Mouse (Mus musculus) embryonic fibroblast, embryonic 13.5 days (primary cell): ENCODE data around the gene Zfp865. TPM values are rescaled to one million over a fixed set of nuclear protein-coding genes. Genes with fewer than 3 reads are reported as not detected.
A peak's percentile ranks its signal among the peaks of the same experiment; 100 is the strongest.

ENCODE experiments used
- H3K27ac ChIP-seq: 2 replicates; pipeline ENCODE4 v1.5.1; 2012; ENCODE audit warnings: low read length, control low read depth, inconsistent platforms; ENCODE audit not compliant: insufficient read depth
- H3K4me1 ChIP-seq: 2 replicates; pipeline ENCODE4 v1.6.1; 2011; ENCODE audit warnings: low read length; ENCODE audit not compliant: control insufficient read depth, insufficient read depth
- H3K4me3 ChIP-seq: 2 replicates; pipeline ENCODE4 v1.5.1; 2011; ENCODE audit warnings: mild to moderate bottlenecking, control low read depth, low read length; ENCODE audit not compliant: insufficient read depth
- CTCF ChIP-seq: IDR thresholded peaks from 2 replicates; pipeline ENCODE4 v1.5.1; 2011; ENCODE audit warnings: mild to moderate bottlenecking, control low read depth, low read length, moderate library complexity, borderline replicate concordance; ENCODE audit not compliant: insufficient read depth
- POLR2A ChIP-seq: IDR thresholded peaks from 2 replicates; pipeline ENCODE4 v1.6.1; 2011; ENCODE audit warnings: low read depth, mild to moderate bottlenecking, control low read depth, low read length, moderate library complexity
- polyA plus RNA-seq: library from polyadenylated mRNA; stranded (reverse); fragments of >200 nt; gene quantifications from 2 replicates; pipeline ENCODE4 v1.2.4, GENCODE M21; 2011; ENCODE audit warnings: low read depth; ENCODE audit not compliant: missing spikeins, insufficient read length

Gene Zfp865
- polyA plus RNA-seq, 1 experiment: 29.4 TPM

- TF ChIP-seq POLR2A (no peak), CTCF (no peak)
- H3K27ac ChIP-seq: no peak overlapping the region
- H3K4me1 ChIP-seq: no peaks in the 10 kb centered on the region
- no peak overlapping the region for H3K4me3 ChIP-seq
Measured at GRCm38 (mm10) chr7:5047313-5047712, 27.1 kb downstream of the Zfp865 start.

GRCm38 (mm10) chr7:5051193-5052192 is 31.3 kb downstream of the Zfp865 start, which contains the start of gene Zfp580:
Zfp580 (plus strand) TSS chr7:5051538.
- no peak for TF ChIP-seq CTCF
- TF ChIP-seq POLR2A: peak; percentile 78
- no peaks in the 10 kb centered on the region for H3K4me1 ChIP-seq
- peak within 1 kb of the TSS; percentile 21 for H3K27ac ChIP-seq
- H3K4me3 ChIP-seq: peak within 1 kb of the TSS; percentile 61

- no peaks in the 10 kb centered on the region for H3K4me1 ChIP-seq
- H3K4me3 ChIP-seq: peak overlapping the region; percentile 61
- H3K27ac ChIP-seq: peak overlapping the region; percentile 21; the same call in 1 of the 2 replicates
- no peak for TF ChIP-seq CTCF
- peak; percentile 9; the same call in 1 of the 2 replicates for TF ChIP-seq POLR2A
Measured at GRCm38 (mm10) chr7:5052438-5052837, 32.3 kb downstream of the Zfp865 start.

- Histone ChIP-seq H3K4me3 (peak overlapping the region; percentile 61), H3K4me1 (no peaks in the 10 kb centered on the region), H3K27ac (no peak overlapping the region)
- TF ChIP-seq POLR2A (0 out of 2 replicates have a peak, but pooled peaks have one; percentile 16), CTCF (no peak)
Measured at GRCm38 (mm10) chr7:5052931-5053343, 32.8 kb downstream of the Zfp865 start.

- Histone ChIP-seq H3K4me3 (peak overlapping the region; percentile 14; the same call in 1 of the 2 replicates), H3K4me1 (no peaks in the 10 kb centered on the region), H3K27ac (no peak overlapping the region)
- TF ChIP-seq CTCF: no peak
- peak; percentile 54 for TF ChIP-seq POLR2A
Measured at GRCm38 (mm10) chr7:5053456-5054179, 33.4 kb downstream of the Zfp865 start.

GRCm38 (mm10) chr7:5056651-5057263 is 36.6 kb downstream of the Zfp865 start:
- TF ChIP-seq CTCF: no peak
- TF ChIP-seq POLR2A: no peak
- Histone ChIP-seq H3K27ac (no peak overlapping the region), H3K4me3 (no peak overlapping the region), H3K4me1 (no peaks in the 10 kb centered on the region)

- H3K27ac ChIP-seq: no peak overlapping the region
- TF ChIP-seq CTCF: no peak
- H3K4me1 ChIP-seq: no peaks in the 10 kb centered on the region
- H3K4me3 ChIP-seq: no peak overlapping the region
Measured at GRCm38 (mm10) chr7:5057381-5057780, 37.2 kb downstream of the Zfp865 start.

GRCm38 (mm10) chr7:5057804-5058203 is 37.6 kb downstream of the Zfp865 start:
- Histone ChIP-seq H3K27ac (no peak overlapping the region), H3K4me1 (no peaks in the 10 kb centered on the region), H3K4me3 (no peak overlapping the region)
- no peak for TF ChIP-seq CTCF
- TF ChIP-seq POLR2A: no peak

GRCm38 (mm10) chr7:5058631-5059030 is 38.5 kb downstream of the Zfp865 start:
- TF ChIP-seq CTCF (no peak), POLR2A (no peak)
- H3K4me3 ChIP-seq: no peak overlapping the region
- no peaks in the 10 kb centered on the region for H3K4me1 ChIP-seq
- no peak overlapping the region for H3K27ac ChIP-seq

- Histone ChIP-seq H3K4me1 (no peaks in the 10 kb centered on the region), H3K4me3 (no peak overlapping the region), H3K27ac (no peak overlapping the region)
- TF ChIP-seq CTCF (no peak), POLR2A (no peak)
Measured at GRCm38 (mm10) chr7:5059421-5059820, 39.2 kb downstream of the Zfp865 start.
